Mouse (Mus musculus) limb, embryonic 14.5 days (tissue): ENCODE measurements around the gene Cldn10. TPM values are rescaled to one million over a fixed set of nuclear protein-coding genes. Genes with fewer than 3 reads are reported as not detected.

Source experiments
- ATAC-seq: fragments of 200-750 bp; cut with Nextera tagmentation; 2 replicates; pipeline ENCODE4 v1.8.0; 2017; ENCODE audit warnings: low read depth, moderate number of reproducible peaks, moderate TSS enrichment; ENCODE audit not compliant: low FRiP score
- DNase-seq: peaks from one replicate; pipeline ENCODE4 v3.0.0-alpha.2; 2015; ENCODE audit warnings: low spot score
- H3K27ac ChIP-seq: fragments of 300-500 bp; sonication (generic); replicated peaks from 2 replicates; pipeline ENCODE4 v1.5.1; 2014; ENCODE audit warnings: low read depth, mild to moderate bottlenecking, low read length, moderate library complexity, mixed read lengths
- H3K27me3 ChIP-seq: fragments of 300-500 bp; sonication (generic); 2 replicates; pipeline ENCODE4 v1.6.1; 2014; ENCODE audit warnings: low read length, mixed read lengths; ENCODE audit not compliant: control insufficient read depth, insufficient read depth
- H3K36me3 ChIP-seq: fragments of 300-500 bp; sonication (generic); 2 replicates; pipeline ENCODE4 v1.6.1; 2014; ENCODE audit warnings: mild to moderate bottlenecking, low read length, moderate library complexity, mixed read lengths; ENCODE audit not compliant: control insufficient read depth, insufficient read depth
- H3K4me1 ChIP-seq: fragments of 300-500 bp; sonication (generic); 2 replicates; pipeline ENCODE4 v1.6.1; 2014; ENCODE audit warnings: antibody characterized with exemption, low read length, mixed read lengths; ENCODE audit not compliant: control insufficient read depth, insufficient read depth
- H3K4me2 ChIP-seq: fragments of 300-500 bp; sonication (generic); replicated peaks from 2 replicates; pipeline ENCODE4 v1.6.1; 2014; ENCODE audit warnings: low read depth, mild to moderate bottlenecking, low read length, moderate library complexity; ENCODE audit not compliant: severe bottlenecking
- H3K4me3 ChIP-seq: fragments of 300-500 bp; sonication (generic); replicated peaks from 2 replicates; pipeline ENCODE4 v1.5.1; 2014; ENCODE audit warnings: low read length
- H3K9ac ChIP-seq: fragments of 300-500 bp; sonication (generic); 2 replicates; pipeline ENCODE4 v1.6.1; 2014; ENCODE audit warnings: mild to moderate bottlenecking, low read depth, low read length, moderate library complexity; ENCODE audit not compliant: severe bottlenecking
- H3K9me3 ChIP-seq: fragments of 300-500 bp; sonication (generic); 2 replicates; pipeline ENCODE4 v1.6.1; 2016; ENCODE audit warnings: low read length; ENCODE audit not compliant: control insufficient read depth
- POLR2A ChIP-seq: fragments of 200-500 bp; IDR thresholded peaks from 2 replicates; pipeline ENCODE4 v1.8.0; 2012; ENCODE audit warnings: inconsistent platforms, mild to moderate bottlenecking, moderate library complexity, borderline replicate concordance; ENCODE audit not compliant: insufficient read depth, insufficient read length; ENCODE audit errors: extremely low read depth
- WGBS: fragments of 180-500 bp; shearing (Covaris S2); extraction: QIAGEN DNeasy Blood & Tissue Kit; methylation state at CpG from one replicate; pipeline ENCODE4 v1.1.7; 2014; 5-methylcytosine and 5-hydroxymethylcytosine counted together
- polyA plus RNA-seq, 2 experiments: library from polyadenylated mRNA; depleted of rRNA in 1 of 2; stranded (reverse) in 1 of 2; unstranded in 1 of 2; fragments of >200 nt; fragmentation: Nextera tagmentation in 1 of 2; extraction: Ambion mirVana in 1 of 2; gene quantifications; 2 replicates each; pipeline versions ENCODE4 v1.2.1 to v1.2.3; 2012 to 2014

Cldn10 gene
- polyA plus RNA-seq, 2 experiments = 0.65 to 1.4 TPM

DNA sequence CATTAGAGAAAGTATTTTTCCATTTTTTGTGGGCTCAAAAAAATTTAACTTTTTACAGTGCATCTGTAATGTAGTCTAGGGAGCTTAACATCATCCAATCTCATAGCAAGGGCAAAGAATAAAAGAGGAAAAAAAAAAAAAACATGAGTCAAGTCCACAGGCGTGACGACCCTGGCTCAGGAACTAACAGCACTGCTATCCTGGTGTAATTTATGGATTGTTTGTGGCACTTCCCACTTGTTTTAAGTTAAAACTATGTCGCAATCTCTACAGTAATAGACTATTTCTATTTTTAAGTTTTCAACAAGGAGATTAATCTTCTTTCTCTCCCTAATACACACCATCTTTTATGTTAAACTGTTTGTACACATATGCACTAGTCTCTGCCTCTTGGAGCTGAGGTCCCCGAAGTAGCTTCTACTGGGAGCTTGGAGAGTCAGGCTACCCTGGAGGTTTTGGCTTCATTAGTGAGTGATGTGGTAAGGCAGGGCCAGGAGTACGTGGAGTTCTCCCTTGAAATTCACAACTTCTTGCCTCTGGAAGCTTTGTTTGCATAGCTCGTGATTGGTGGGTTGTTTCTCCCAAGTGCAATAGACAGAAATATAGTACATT, 63.9 kb downstream of the Cldn10 start:
- Histone ChIP-seq H3K9ac (no peak overlapping the region), H3K4me3 (no peak overlapping the region), H3K9me3 (no peaks in the 10 kb centered on the region), H3K27ac (no peak overlapping the region), H3K4me1 (peaks cover 7% of the 10 kb centered on the region), H3K27me3 (no peaks in the 10 kb centered on the region; the same call in 1 of the 2 replicates), H3K4me2 (no peak overlapping the region), H3K36me3 (no peaks in the 10 kb centered on the region)
- no peak for ATAC-seq
- WGBS = 33% methylated on average over 6 of the region's 6 CpGs
- no peak for TF ChIP-seq POLR2A
- no peak for DNase-seq

DNA sequence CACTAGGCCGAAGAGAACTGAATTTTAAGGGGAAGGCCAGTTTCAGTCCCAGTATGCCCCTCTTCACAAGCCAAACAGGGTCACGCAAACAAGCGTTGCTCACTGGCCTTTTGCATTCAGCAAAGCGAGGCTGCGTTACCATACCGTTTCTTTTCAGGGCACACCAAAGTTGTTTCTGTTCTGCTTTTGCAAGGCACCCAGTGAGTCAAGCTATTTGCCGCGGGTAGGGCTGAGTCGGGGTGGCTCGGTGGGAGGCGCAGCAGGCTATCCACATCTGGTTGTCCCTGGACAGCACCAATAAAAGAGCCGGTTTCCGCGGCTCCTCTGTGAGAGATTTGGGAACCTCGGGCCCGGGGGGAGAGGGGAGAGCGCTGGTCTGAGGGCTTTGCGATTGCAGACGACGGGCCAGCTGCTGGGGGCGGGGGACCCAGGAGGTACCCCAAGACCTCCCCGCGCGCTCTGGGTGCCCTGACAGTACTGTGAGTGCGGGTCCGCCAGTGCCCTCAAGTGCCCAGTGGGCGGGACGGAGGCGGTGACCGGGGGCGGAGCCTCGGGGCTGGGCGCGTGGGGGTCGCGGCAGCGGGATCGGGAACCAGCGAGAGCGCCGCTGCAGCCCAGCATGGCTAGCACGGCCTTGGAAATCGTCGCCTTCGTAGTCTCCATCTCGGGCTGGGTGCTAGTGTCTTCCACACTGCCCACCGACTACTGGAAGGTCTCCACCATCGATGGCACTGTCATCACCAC, 66.8 kb downstream of the Cldn10 start:
- H3K4me1 ChIP-seq = peaks cover 7% of the 10 kb centered on the region

DNA sequence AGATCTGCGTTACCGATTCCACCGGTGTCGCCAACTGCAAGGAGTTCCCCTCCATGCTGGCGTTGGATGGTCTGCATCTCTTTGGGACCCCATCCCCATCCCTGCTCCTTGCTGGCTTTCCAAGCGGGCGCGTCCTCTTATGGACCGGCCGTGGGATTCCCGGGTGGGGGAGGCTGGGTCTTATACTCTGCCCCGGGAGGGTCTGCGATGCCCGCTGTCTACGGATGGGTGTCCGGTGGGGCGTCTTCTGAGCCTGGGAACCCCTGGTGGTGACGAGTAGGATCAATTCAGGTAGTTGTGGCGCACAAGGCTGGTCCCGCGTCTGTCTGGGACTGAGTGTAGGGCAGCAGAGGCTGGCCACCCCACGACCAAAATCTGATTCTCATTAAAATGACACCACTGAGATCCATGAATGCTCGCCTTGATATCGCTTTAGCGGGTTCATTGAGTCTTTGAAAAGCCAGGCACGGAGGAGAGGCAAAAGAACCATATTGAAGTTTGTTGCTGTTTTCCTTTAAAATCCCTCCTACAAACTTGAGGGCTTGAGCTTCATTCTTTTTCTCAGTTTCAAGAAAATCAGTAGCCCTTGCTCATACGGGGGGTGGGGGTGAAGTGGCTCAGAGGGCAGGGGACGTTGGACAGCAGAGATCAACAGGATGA, 67.6 kb downstream of the Cldn10 start:
- Histone ChIP-seq H3K4me1 (peaks cover 7% of the 10 kb centered on the region), H3K9me3 (no peaks in the 10 kb centered on the region), H3K9ac (peak overlapping the region; percentile 57), H3K27me3 (no peaks in the 10 kb centered on the region; the same call in 1 of the 2 replicates), H3K36me3 (no peaks in the 10 kb centered on the region), H3K4me2 (peak overlapping the region; percentile 98), H3K4me3 (peak overlapping the region; percentile 52), H3K27ac (no peak overlapping the region)
- ATAC-seq (no peak), DNase-seq (no peak)
- WGBS = under 1% methylated on average over 28 of the region's 28 CpGs
- no peak for TF ChIP-seq POLR2A

More for the DNA sequence above, 66.8 kb downstream of the Cldn10 start:
- 3% methylated on average over 37 of the region's 48 CpGs for whole genome bisulfite sequencing
- Histone ChIP-seq H3K9ac (peak overlapping the region; percentile 57), H3K4me3 (peak overlapping the region; percentile 52), H3K4me2 (peak overlapping the region; percentile 98), H3K27me3 (no peaks in the 10 kb centered on the region; the same call in 1 of the 2 replicates), H3K9me3 (no peaks in the 10 kb centered on the region), H3K27ac (no peak overlapping the region), H3K36me3 (no peaks in the 10 kb centered on the region)
- DNase-seq (no peak), ATAC-seq (peak; percentile 67; the same call in 1 of the 2 replicates)
- no peak for TF ChIP-seq POLR2A

DNA sequence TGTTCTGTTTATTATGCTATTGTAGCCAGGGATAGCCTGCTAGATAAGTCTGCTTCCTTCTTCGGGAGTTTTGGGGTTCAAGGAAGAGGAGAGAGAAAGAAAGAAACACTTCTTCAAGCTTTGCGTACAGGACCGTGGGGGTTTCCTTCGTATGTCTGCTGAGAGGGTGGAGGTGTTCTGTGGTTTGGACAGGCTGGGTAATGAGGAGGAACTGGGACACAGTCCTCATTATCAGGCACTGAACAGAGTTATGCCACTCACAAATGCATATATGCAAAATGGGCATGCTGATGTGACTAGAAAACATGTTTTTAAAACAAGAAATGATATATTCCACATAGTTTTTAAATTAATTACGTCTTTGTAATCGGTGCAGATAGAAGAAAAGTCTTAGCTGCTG, 68.9 kb downstream of the Cldn10 start:
- no peaks in the 10 kb centered on the region for H3K9me3 ChIP-seq
- peaks cover 7% of the 10 kb centered on the region for H3K4me1 ChIP-seq
- 89% methylated on average over 6 of the region's 6 CpGs for WGBS
- TF ChIP-seq POLR2A = no peak
- H3K27me3 ChIP-seq = no peaks in the 10 kb centered on the region; the same call in 1 of the 2 replicates
- no peak overlapping the region for H3K4me2 ChIP-seq
- no peak overlapping the region for H3K27ac ChIP-seq
- H3K36me3 ChIP-seq = no peaks in the 10 kb centered on the region
- no peak overlapping the region for H3K9ac ChIP-seq
- no peak for ATAC-seq
- H3K4me3 ChIP-seq = no peak overlapping the region
- no peak for DNase-seq

DNA sequence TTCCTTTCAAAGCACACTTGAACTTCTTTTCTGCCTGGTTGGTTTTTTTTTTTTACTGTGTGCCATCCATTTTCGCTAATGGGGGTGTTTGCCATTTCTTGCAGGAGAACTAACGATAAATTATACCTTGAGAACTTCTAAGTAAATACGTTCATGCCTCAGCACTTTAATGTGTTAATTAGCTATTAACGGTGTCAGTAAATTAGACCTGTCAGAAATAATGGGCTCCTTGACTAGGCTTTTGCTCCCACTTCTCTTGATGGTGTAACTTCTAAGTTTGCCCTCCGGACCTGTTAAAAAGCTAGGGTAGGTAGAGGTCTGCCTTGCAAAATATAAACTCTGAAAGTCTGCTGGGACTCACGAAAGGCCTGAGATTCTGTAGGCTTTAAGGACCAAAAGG, 70.6 kb downstream of the Cldn10 start:
- Histone ChIP-seq H3K27me3 (no peaks in the 10 kb centered on the region; the same call in 1 of the 2 replicates), H3K9ac (no peak overlapping the region), H3K4me2 (no peak overlapping the region), H3K4me3 (no peak overlapping the region), H3K36me3 (no peaks in the 10 kb centered on the region), H3K9me3 (no peaks in the 10 kb centered on the region), H3K4me1 (peaks cover 7% of the 10 kb centered on the region), H3K27ac (no peak overlapping the region)
- 18% methylated on average over 6 of the region's 6 CpGs for WGBS
- DNase-seq (no peak), ATAC-seq (no peak)
- TF ChIP-seq POLR2A = no peak
